Mouse (Mus musculus): ENCODE measurements around the gene Stt3a. TPM values are rescaled to one million over a fixed set of nuclear protein-coding genes. Genes with fewer than 3 reads are reported as not detected.

Gene Stt3a
- polyA plus RNA-seq, 1 experiment from 2014 or later, result 90.4 TPM

GRCm38 (mm10) chr9:36764378-36764777 lies 3.1 kb downstream of the Stt3a start:
- H3K4me1 ChIP-seq (ENCODE audit: control insufficient read depth, insufficient read depth, low read length), result peaks cover 11% of the 10 kb centered on the region
- peaks cover 40% of the 10 kb centered on the region for H3K36me3 ChIP-seq (ENCODE audit: control insufficient read depth, insufficient read depth, low read length)
- no peak overlapping the region for H3K4me3 ChIP-seq (replicated peaks; ENCODE audit: low read depth, low read length)
- no peaks in the 10 kb centered on the region for H3K27me3 ChIP-seq (ENCODE audit: control insufficient read depth, insufficient read depth, low read length)
- ATAC-seq (ENCODE audit: low FRiP score, low TSS enrichment) (no peak), DNase-seq (no peak)
- no peaks in the 10 kb centered on the region for H3K9me3 ChIP-seq (ENCODE audit: control insufficient read depth, low read length)
- no peak overlapping the region for H3K27ac ChIP-seq (replicated peaks; ENCODE audit: low read depth, low read length)
- 96% methylated on average over 1 of the region's 1 CpGs for WGBS
- no peak overlapping the region for H3K9ac ChIP-seq (replicated peaks; ENCODE audit: low read length)
- no peak overlapping the region for H3K4me2 ChIP-seq (ENCODE audit: low read length)

GRCm38 (mm10) chr9:36727034-36727755 lies 40.3 kb downstream of the Stt3a start, which contains the start of gene Chek1:
Chek1 (minus strand) TSS chr9:36727065.
- peak within 1 kb of the TSS; percentile 97 for H3K4me2 ChIP-seq (ENCODE audit: low read length)
- DNase-seq (no peak), ATAC-seq (ENCODE audit: low FRiP score, low TSS enrichment) (no peak)
- H3K9ac ChIP-seq (replicated peaks; ENCODE audit: low read length), result peak within 1 kb of the TSS; percentile 80
- peak within 1 kb of the TSS; percentile 83 for H3K27ac ChIP-seq (replicated peaks; ENCODE audit: low read depth, low read length)
- H3K9me3 ChIP-seq (ENCODE audit: control insufficient read depth, low read length), result no peaks in the 10 kb centered on the region
- H3K4me3 ChIP-seq (replicated peaks; ENCODE audit: low read depth, low read length), result peak within 1 kb of the TSS; percentile 63
- 7% methylated on average over 12 of the region's 12 CpGs for WGBS
- peaks cover 11% of the 10 kb centered on the region for H3K4me1 ChIP-seq (ENCODE audit: control insufficient read depth, insufficient read depth, low read length)
- no peaks in the 10 kb centered on the region for H3K27me3 ChIP-seq (ENCODE audit: control insufficient read depth, insufficient read depth, low read length)
- peaks cover 14% of the 10 kb centered on the region for H3K36me3 ChIP-seq (ENCODE audit: control insufficient read depth, insufficient read depth, low read length)

DNA sequence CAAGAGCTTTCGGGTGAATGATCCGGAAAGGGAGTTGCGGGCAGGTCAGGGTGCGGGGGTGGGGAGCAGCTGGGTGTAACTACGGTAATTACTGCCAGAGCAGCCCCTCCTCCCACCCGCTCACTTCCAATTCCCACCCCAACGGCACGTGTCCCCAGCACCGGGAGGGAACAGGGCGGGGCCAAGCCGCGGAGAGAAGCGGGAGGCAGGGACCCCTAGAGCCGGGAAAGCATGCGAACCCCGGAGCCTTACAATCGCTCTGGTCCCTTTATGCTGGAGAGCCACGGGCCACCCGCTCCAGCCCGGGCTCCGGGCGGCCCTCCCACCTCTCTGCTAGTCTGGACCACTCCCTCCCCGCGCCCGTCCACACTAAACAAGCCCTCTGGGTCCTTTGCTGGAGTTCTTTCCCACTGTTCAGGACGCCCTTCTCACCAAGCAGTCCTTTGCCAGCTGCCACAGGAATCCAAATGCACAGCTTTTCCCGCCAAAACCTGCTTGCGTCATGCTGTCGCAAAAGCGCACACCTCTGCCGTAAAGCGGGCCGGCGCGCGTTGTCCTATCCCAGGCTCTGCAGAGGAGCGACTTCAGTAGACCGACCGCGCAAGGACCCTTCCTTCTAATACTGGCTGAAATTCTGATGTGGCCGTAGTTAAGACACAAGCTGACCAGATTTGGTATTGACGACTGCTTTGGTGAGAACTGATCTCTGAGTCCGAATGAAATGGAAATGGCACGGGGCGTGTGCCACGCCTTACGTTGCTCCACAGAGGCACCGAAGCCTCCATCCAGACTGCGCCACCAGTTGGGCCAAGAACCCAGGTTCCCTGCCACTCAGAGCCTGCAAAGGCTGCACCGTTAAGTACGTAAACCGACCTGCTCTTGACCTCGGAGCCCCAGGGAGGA lies 41.1 kb downstream of the Stt3a start:
- H3K27me3 ChIP-seq (ENCODE audit: control insufficient read depth, insufficient read depth, low read length), result no peaks in the 10 kb centered on the region
- peak; percentile 96 for DNase-seq
- peak overlapping the region; percentile 63 for H3K4me3 ChIP-seq (replicated peaks; ENCODE audit: low read depth, low read length)
- peak overlapping the region; percentile 80 for H3K9ac ChIP-seq (replicated peaks; ENCODE audit: low read length)
- peaks cover 9% of the 10 kb centered on the region for H3K36me3 ChIP-seq (ENCODE audit: control insufficient read depth, insufficient read depth, low read length)
- no peaks in the 10 kb centered on the region for H3K9me3 ChIP-seq (ENCODE audit: control insufficient read depth, low read length)
- peaks cover 11% of the 10 kb centered on the region for H3K4me1 ChIP-seq (ENCODE audit: control insufficient read depth, insufficient read depth, low read length)
- peak overlapping the region; percentile 83 for H3K27ac ChIP-seq (replicated peaks; ENCODE audit: low read depth, low read length)
- peak; percentile 96 for ATAC-seq (ENCODE audit: low FRiP score, low TSS enrichment)
- WGBS, result under 1% methylated on average over 53 of the region's 53 CpGs
- peak overlapping the region; percentile 97 for H3K4me2 ChIP-seq (ENCODE audit: low read length)

DNA sequence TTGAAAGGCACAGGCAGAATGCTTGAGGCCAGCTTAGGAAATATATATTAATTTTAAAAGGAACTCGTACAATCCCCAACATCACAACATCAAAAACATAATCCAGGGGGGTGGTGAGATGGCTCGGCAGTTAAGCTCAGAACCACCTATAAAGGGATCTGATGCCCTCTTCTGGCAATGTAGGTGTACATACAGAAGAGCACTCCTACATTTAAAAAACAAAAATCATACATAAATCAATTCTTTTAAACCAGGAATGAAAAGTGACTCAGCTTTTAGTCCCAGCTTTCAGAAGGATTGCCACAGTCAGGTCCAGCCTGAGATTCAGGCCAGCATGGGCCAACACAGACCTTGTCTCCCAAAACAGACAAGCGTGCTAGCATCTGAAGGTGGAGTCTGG lies 50.9 kb downstream of the Stt3a start:
- DNase-seq (peak; percentile 10), ATAC-seq (ENCODE audit: low FRiP score, low TSS enrichment) (no peak)
- WGBS, result 77% methylated on average over 3 of the region's 3 CpGs

DNA sequence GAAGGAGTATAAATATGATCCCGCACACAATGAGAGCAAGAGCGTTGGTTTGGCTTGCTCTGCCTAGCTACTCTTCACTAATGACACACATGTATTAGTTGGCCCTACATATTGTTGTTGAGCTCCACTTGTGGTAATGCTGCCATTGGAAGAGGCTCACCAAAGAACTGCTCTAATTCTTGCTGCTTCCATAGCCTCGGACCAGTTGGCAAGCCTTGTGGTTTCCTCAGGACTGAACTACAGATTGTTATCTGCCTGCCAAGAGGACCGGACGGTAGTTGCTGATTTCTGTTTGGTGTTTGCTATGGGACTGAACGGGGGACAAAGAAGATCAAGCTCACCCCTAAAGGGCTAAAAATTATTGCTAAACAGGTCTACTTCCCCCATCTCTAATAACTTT lies 60.2 kb downstream of the Stt3a start:
- Histone ChIP-seq H3K4me3 (replicated peaks; ENCODE audit: low read depth, low read length) (no peak overlapping the region), H3K27me3 (ENCODE audit: control insufficient read depth, insufficient read depth, low read length) (no peaks in the 10 kb centered on the region), H3K9ac (replicated peaks; ENCODE audit: low read length) (no peak overlapping the region), H3K36me3 (ENCODE audit: control insufficient read depth, insufficient read depth, low read length) (0 out of 2 replicates have a peak, but pooled peaks cover 8% of the 10 kb centered on the region), H3K9me3 (ENCODE audit: control insufficient read depth, low read length) (no peaks in the 10 kb centered on the region), H3K27ac (replicated peaks; ENCODE audit: low read depth, low read length) (no peak overlapping the region), H3K4me2 (ENCODE audit: low read length) (no peak overlapping the region), H3K4me1 (ENCODE audit: control insufficient read depth, insufficient read depth, low read length) (no peaks in the 10 kb centered on the region)
- ATAC-seq (ENCODE audit: low FRiP score, low TSS enrichment) (no peak), DNase-seq (no peak)
- 96% methylated on average over 6 of the region's 6 CpGs for WGBS

More for the DNA sequence above, 50.9 kb downstream of the Stt3a start:
- H3K27ac ChIP-seq (replicated peaks; ENCODE audit: low read depth, low read length), result no peak overlapping the region
- peaks cover 11% of the 10 kb centered on the region for H3K36me3 ChIP-seq (ENCODE audit: control insufficient read depth, insufficient read depth, low read length)
- H3K4me2 ChIP-seq (ENCODE audit: low read length), result no peak overlapping the region
- H3K27me3 ChIP-seq (ENCODE audit: control insufficient read depth, insufficient read depth, low read length), result no peaks in the 10 kb centered on the region
- H3K4me1 ChIP-seq (ENCODE audit: control insufficient read depth, insufficient read depth, low read length), result no peaks in the 10 kb centered on the region
- no peaks in the 10 kb centered on the region for H3K9me3 ChIP-seq (ENCODE audit: control insufficient read depth, low read length)
- no peak overlapping the region for H3K9ac ChIP-seq (replicated peaks; ENCODE audit: low read length)
- H3K4me3 ChIP-seq (replicated peaks; ENCODE audit: low read depth, low read length), result no peak overlapping the region

DNA sequence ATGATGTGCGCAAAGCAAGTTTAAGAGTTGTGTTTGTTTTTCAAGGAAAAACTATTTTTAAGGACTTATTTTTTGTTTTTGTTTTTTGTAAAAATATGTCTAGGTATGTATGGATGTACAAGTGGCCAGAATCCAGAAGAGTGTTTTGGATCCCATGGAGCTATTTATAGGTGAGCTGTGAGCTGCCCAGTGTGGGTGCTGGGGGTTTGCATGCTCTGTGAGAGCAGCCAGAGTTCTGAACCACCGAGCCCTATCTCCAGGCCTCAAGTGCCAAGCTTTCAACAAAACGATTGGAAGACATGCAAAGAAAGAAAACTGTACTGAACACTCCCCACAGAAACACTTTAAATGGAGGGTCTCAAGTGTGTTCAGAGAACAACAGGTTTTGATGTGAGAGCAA lies 61.6 kb downstream of the Stt3a start:
- Histone ChIP-seq H3K27me3 (ENCODE audit: control insufficient read depth, insufficient read depth, low read length) (no peaks in the 10 kb centered on the region), H3K4me2 (ENCODE audit: low read length) (no peak overlapping the region), H3K27ac (replicated peaks; ENCODE audit: low read depth, low read length) (no peak overlapping the region), H3K4me3 (replicated peaks; ENCODE audit: low read depth, low read length) (no peak overlapping the region), H3K36me3 (ENCODE audit: control insufficient read depth, insufficient read depth, low read length) (0 out of 2 replicates have a peak, but pooled peaks cover 5% of the 10 kb centered on the region), H3K9ac (replicated peaks; ENCODE audit: low read length) (no peak overlapping the region), H3K9me3 (ENCODE audit: control insufficient read depth, low read length) (no peaks in the 10 kb centered on the region), H3K4me1 (ENCODE audit: control insufficient read depth, insufficient read depth, low read length) (no peaks in the 10 kb centered on the region)
- 92% methylated on average over 3 of the region's 3 CpGs for WGBS
- no peak for ATAC-seq (ENCODE audit: low FRiP score, low TSS enrichment)
- DNase-seq, result no peak

- no peaks in the 10 kb centered on the region for H3K36me3 ChIP-seq (ENCODE audit: control insufficient read depth, insufficient read depth, low read length)
- H3K9ac ChIP-seq (replicated peaks; ENCODE audit: low read length), result no peak overlapping the region
- H3K9me3 ChIP-seq (ENCODE audit: control insufficient read depth, low read length), result no peaks in the 10 kb centered on the region
- H3K27ac ChIP-seq (replicated peaks; ENCODE audit: low read depth, low read length), result no peak overlapping the region
- no peaks in the 10 kb centered on the region for H3K27me3 ChIP-seq (ENCODE audit: control insufficient read depth, insufficient read depth, low read length)
- ATAC-seq (ENCODE audit: low FRiP score, low TSS enrichment) (no peak), DNase-seq (no peak)
- no peak overlapping the region for H3K4me2 ChIP-seq (ENCODE audit: low read length)
- no peaks in the 10 kb centered on the region for H3K4me1 ChIP-seq (ENCODE audit: control insufficient read depth, insufficient read depth, low read length)
- WGBS, result 94% methylated on average over 10 of the region's 10 CpGs
- no peak overlapping the region for H3K4me3 ChIP-seq (replicated peaks; ENCODE audit: low read depth, low read length)
Observed at GRCm38 (mm10) chr9:36694276-36694675, 73.2 kb downstream of the Stt3a start.

GRCm38 (mm10) chr9:36692920-36693319 lies 74.6 kb downstream of the Stt3a start, which contains the start of gene Acrv1:
Acrv1 (plus strand) TSS chr9:36693220.
- WGBS, result 50% methylated on average over 1 of the region's 1 CpGs
- H3K4me3 ChIP-seq (replicated peaks; ENCODE audit: low read depth, low read length), result no peak within 1 kb of the TSS

More at GRCm38 (mm10) chr9:36692920-36693319, 74.6 kb downstream of the Stt3a start, which contains the start of gene Acrv1:
- Histone ChIP-seq H3K9ac (replicated peaks; ENCODE audit: low read length) (no peak within 1 kb of the TSS), H3K27me3 (ENCODE audit: control insufficient read depth, insufficient read depth, low read length) (no peaks in the 10 kb centered on the region), H3K27ac (replicated peaks; ENCODE audit: low read depth, low read length) (no peak within 1 kb of the TSS), H3K9me3 (ENCODE audit: control insufficient read depth, low read length) (no peaks in the 10 kb centered on the region), H3K4me1 (ENCODE audit: control insufficient read depth, insufficient read depth, low read length) (no peaks in the 10 kb centered on the region), H3K36me3 (ENCODE audit: control insufficient read depth, insufficient read depth, low read length) (no peaks in the 10 kb centered on the region), H3K4me2 (ENCODE audit: low read length) (no peak within 1 kb of the TSS)
- DNase-seq (no peak), ATAC-seq (ENCODE audit: low FRiP score, low TSS enrichment) (no peak)

All from midbrain, embryonic 14.5 days (tissue).